Mouse (Mus musculus) olfactory bulb, adult 2 months (tissue): Measurements from ENCODE around the gene Cd300ld5. TPM values are rescaled to one million over a fixed set of nuclear protein-coding genes. Genes with fewer than 3 reads are reported as not detected.

Experiments
- H3K27ac ChIP-seq: fragments of 200-500 bp; 2 replicates; pipeline ENCODE4 v1.5.1; 2012; ENCODE audit warnings: low read depth, low read length; ENCODE audit not compliant: insufficient read depth
- H3K4me1 ChIP-seq: fragments of 200-500 bp; 2 replicates; pipeline ENCODE4 v1.6.1; 2012; ENCODE audit warnings: low read length; ENCODE audit not compliant: control insufficient read depth, insufficient read depth
- H3K4me3 ChIP-seq: fragments of 200-500 bp; 2 replicates; pipeline ENCODE4 v1.5.1; 2012; ENCODE audit warnings: mild to moderate bottlenecking, low read depth, low read length, moderate library complexity; ENCODE audit not compliant: insufficient read depth
- CTCF ChIP-seq: fragments of 200-500 bp; IDR thresholded peaks from 2 replicates; pipeline ENCODE4 v1.5.1; 2012; ENCODE audit warnings: low read depth, mild to moderate bottlenecking, low read length, moderate library complexity; ENCODE audit not compliant: insufficient read depth
- POLR2A ChIP-seq: fragments of 200-500 bp; IDR thresholded peaks from 2 replicates; pipeline ENCODE4 v1.6.1; 2012; ENCODE audit warnings: mild to moderate bottlenecking, low read depth, low read length, moderate library complexity; ENCODE audit not compliant: insufficient read depth
- WGBS: fragments of 180-500 bp; shearing (Covaris S2); methylation state at CpG from one replicate; pipeline ENCODE4 v1.1.7; 2018; 5-methylcytosine and 5-hydroxymethylcytosine counted together
- polyA plus RNA-seq: library from polyadenylated mRNA; stranded (reverse); fragments of >200 nt; gene quantifications from 2 replicates; pipeline ENCODE4 v1.2.4, GENCODE M21; 2012; ENCODE audit warnings: low replicate concordance; ENCODE audit not compliant: missing spikeins, insufficient read depth, insufficient read length

Cd300ld5 gene
- polyA plus RNA-seq, 1 experiment, result not detected

DNA sequence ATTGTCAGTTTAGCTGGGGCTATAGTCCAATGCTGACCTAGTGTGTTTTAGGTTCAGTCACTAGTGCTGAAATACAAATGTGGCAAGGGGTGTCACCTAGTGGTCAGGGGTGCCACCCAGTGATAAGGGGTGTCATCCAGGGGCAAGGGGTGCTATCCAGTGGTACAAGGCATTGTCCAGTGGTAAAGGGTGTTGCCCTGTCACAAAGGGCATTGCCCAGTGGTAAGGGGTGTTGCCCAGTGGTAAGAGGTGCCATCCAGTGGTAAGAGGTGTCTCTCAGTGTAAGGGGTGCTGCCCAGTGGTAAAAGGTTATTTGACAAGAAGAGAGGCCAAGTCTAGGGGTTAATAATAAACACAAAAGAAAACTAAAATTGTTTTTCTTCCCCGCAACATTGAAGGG is 39.9 kb upstream of the Cd300ld5 start:
- no peak for TF ChIP-seq CTCF
- TF ChIP-seq POLR2A, result no peak
- WGBS, result 97% methylated on average over 1 of the region's 1 CpGs
- H3K27ac ChIP-seq, result no peak overlapping the region

DNA sequence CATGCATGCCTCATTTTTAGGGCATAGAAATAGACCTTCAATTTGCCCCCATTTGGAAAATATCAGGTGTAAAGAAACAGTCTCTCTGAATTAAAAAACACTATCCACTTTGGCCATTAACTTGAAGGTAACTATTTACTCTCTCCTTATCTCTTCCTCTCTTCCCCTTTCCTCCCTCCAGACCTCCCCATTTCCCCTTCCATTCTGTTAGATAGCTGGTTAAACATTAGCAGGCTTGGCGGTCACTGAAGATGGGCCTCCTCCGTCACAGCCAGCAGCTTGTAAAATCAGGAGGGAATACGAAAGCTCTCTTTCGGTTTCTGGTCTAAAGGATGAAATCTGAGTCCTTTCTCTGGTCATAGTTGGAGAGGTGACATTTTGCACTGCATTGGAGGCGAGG is 38.3 kb upstream of the Cd300ld5 start:
- TF ChIP-seq POLR2A (no peak), CTCF (no peak)
- WGBS, result 90% methylated on average over 5 of the region's 5 CpGs

More for the DNA sequence above, 39.9 kb upstream of the Cd300ld5 start:
- Histone ChIP-seq H3K4me1 (peaks cover 8% of the 10 kb centered on the region; the same call in 1 of the 2 replicates), H3K4me3 (no peak overlapping the region)

GRCm38 (mm10) chr11:115075407-115075806 is 37.8 kb upstream of the Cd300ld5 start:
- no peak overlapping the region for H3K4me3 ChIP-seq
- peaks cover 10% of the 10 kb centered on the region; the same call in 1 of the 2 replicates for H3K4me1 ChIP-seq
- 77% methylated on average over 7 of the region's 7 CpGs for WGBS
- no peak overlapping the region for H3K27ac ChIP-seq
- no peak for TF ChIP-seq POLR2A
- TF ChIP-seq CTCF, result no peak

More for the DNA sequence above, 38.3 kb upstream of the Cd300ld5 start:
- Histone ChIP-seq H3K27ac (no peak overlapping the region), H3K4me1 (peaks cover 10% of the 10 kb centered on the region; the same call in 1 of the 2 replicates), H3K4me3 (no peak overlapping the region)

DNA sequence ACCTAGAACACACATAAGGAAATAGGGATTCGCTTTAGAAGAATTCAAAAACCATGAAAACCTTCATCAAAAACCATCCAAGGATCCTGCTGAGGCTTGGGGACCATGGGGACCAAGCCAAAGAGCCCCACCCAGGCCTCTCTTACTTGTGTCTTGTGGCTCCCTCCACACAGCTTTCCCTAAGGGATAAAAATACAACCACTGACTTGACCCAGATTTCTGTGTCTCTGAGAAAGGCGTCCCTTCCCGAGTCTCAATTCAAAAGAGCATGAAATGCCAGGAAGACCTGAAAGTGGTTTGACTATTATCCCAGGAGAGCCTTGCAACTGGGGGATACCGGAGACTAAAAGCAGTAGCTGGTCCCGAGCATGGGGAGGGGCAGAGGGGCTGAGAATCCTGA is 35.4 kb upstream of the Cd300ld5 start:
- TF ChIP-seq POLR2A (no peak), CTCF (no peak)
- peaks cover 10% of the 10 kb centered on the region; the same call in 1 of the 2 replicates for H3K4me1 ChIP-seq
- no peak overlapping the region for H3K27ac ChIP-seq
- 58% methylated on average over 5 of the region's 5 CpGs for WGBS
- no peak overlapping the region for H3K4me3 ChIP-seq

DNA sequence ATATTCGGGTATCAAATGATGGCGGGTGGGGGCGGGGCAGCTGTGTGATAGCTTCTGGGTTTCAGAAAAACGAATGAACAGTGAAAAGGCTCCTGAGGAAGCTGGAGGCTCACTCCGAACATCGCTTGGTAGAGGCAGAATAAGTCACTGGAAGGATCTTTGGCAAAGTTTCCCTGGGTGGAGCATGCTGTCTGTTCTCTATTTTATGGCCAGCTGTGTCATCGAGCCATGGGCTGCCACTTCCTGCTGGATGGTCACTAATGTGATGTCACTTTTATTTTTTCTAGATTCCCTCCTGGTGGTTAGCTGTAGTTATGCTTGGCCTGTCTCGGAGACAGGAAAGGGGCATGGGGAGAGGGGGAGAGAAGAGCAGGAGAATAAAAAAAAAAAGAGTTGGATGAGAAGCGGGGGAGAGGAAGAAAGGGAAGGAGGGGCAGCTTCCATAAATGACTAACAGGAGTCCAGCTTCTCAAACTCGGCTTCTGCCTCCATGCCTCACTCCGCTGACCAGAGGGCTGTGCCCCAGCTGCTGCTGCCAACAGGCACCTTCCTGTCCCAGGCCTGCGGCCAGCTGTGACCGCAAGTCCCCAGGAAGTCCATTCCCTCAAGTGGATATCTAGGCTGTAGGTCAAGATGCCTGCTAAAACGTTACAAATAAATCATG is 34.2 kb upstream of the Cd300ld5 start:
- peaks cover 10% of the 10 kb centered on the region; the same call in 1 of the 2 replicates for H3K4me1 ChIP-seq
- TF ChIP-seq POLR2A (no peak), CTCF (no peak)
- H3K4me3 ChIP-seq, result no peak overlapping the region
- no peak overlapping the region for H3K27ac ChIP-seq
- WGBS, result 30% methylated on average over 14 of the region's 14 CpGs

DNA sequence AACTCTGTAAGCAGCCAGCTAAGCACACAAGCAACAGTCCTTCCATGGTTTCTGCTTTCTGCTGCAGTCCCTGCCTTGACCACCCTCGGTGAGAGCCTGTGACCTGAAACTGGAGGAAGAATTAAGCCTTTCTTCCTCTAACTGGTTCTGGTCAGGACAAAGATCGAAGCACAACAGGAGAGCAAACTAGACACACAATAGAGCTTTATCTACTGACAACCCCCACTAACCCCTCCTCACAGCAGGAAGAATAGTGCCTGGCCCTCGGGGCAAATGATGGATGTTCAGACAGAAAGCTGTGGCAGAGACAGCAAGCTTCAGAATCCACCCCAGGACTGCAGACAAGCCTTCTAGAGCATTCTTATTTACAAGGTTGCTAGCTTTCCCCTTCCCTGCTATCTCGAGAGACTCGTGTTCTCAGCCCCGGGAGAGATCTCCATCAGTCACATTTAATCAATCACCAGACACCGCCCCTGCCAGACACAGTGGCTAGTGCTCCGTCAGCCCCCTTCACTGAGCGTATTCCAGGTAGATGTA is 33.5 kb upstream of the Cd300ld5 start:
- TF ChIP-seq POLR2A (no peak), CTCF (no peak)
- no peak overlapping the region for H3K27ac ChIP-seq
- peaks cover 10% of the 10 kb centered on the region; the same call in 1 of the 2 replicates for H3K4me1 ChIP-seq
- WGBS, result 32% methylated on average over 9 of the region's 9 CpGs
- H3K4me3 ChIP-seq, result no peak overlapping the region

DNA sequence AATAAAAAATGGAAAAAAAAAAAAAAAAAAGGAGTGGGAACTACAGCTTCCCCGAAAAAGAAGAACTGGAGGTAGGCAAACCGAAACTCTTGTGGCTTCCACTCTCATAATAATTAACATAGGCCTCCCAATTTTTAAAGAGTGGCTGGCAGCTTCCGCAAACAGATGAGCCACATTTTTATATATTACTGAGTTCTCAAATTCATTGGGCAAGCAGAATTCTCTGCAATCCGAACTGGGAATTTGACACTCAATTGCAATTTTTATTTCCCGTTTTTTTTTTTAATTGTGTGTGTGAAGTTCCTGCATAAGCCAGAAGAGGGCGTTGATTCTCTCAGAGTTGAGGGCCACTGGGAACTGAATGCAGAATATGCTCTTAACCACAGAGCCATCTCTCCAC is 29.2 kb upstream of the Cd300ld5 start:
- TF ChIP-seq CTCF (no peak), POLR2A (no peak)
- Histone ChIP-seq H3K4me3 (no peak overlapping the region), H3K4me1 (no peaks in the 10 kb centered on the region; the same call in 1 of the 2 replicates), H3K27ac (no peak overlapping the region)
- 72% methylated on average over 6 of the region's 6 CpGs for WGBS

GRCm38 (mm10) chr11:115062077-115062476 is 24.5 kb upstream of the Cd300ld5 start, which contains the start of gene Cd300e:
Gene Cd300e, minus strand, starts transcription at chr11:115062177.
- 51% methylated on average over 5 of the region's 5 CpGs for WGBS
- Histone ChIP-seq H3K4me3 (no peak within 1 kb of the TSS), H3K4me1 (no peaks in the 10 kb centered on the region), H3K27ac (no peak within 1 kb of the TSS)
- no peak for TF ChIP-seq CTCF
- no peak for TF ChIP-seq POLR2A

GRCm38 (mm10) chr11:115059797-115060196 is 22.2 kb upstream of the Cd300ld5 start:
- no peak overlapping the region for H3K27ac ChIP-seq
- WGBS, result 83% methylated on average over 2 of the region's 2 CpGs
- H3K4me3 ChIP-seq, result no peak overlapping the region
- no peak for TF ChIP-seq CTCF
- TF ChIP-seq POLR2A, result no peak
- H3K4me1 ChIP-seq, result no peaks in the 10 kb centered on the region

DNA sequence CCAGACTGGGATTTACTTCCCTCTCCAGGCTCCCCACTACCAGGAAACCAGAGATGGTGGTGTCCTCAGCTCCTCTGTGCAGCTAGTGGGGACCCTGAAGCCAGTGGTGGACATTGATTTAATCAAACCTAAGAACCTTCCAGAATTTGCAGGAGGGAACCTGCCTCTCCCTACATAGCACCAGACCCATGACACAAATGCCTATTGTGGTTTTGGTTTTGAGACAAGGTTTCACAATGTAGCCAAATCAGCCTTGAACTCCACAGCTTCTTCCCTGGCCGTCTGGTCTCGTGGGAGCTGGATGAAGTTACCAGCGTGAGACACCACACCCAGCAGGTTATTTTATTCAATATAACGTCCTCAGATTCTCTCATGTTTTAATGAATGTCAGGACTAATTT is 21.1 kb upstream of the Cd300ld5 start:
- Histone ChIP-seq H3K4me3 (no peak overlapping the region), H3K4me1 (no peaks in the 10 kb centered on the region), H3K27ac (no peak overlapping the region)
- TF ChIP-seq POLR2A, result no peak
- TF ChIP-seq CTCF, result no peak
- 78% methylated on average over 4 of the region's 4 CpGs for WGBS
